Mouse (Mus musculus) cortical plate, adult 2 months (tissue): ENCODE data around the gene Shank3.

Source experiments
- CTCF ChIP-seq: fragments of 200-500 bp; IDR thresholded peaks from 2 replicates; pipeline ENCODE4 v1.5.1; 2011; ENCODE audit warnings: mild to moderate bottlenecking, control low read depth, low read length; ENCODE audit not compliant: insufficient read depth; ENCODE audit errors: extremely low read depth
- POLR2A ChIP-seq: fragments of 200-500 bp; IDR thresholded peaks from 2 replicates; pipeline ENCODE4 v1.6.1; 2011; ENCODE audit warnings: mild to moderate bottlenecking, low read length, control low read depth; ENCODE audit not compliant: insufficient read depth; ENCODE audit errors: extremely low read depth

DNA sequence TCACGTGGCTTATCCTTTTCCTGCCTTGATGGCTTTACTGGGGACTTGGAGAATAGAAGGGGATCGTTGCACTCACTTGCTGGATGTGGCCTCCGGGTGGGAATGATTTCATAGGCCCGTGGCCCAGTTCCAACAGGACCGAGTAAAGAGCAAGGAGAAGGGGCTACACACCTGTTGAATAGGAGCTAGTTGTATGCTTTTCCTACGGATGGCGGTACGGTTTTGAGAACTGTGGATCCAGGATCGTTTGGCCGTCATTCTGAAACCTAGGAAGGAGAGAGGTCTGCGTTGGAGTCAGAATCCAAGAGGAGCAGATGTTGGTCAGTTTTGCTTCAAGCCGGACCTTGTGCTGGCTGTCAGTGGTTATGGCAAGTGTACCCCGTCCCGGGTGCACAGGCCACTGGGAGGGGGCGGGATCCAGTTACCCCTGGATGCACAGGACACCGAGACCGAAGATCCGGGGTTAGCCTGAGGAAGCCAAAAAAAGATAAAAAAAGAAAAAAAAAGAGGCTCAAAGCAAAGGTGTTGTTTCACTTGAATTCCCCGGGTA lies 27.4 kb downstream of the Shank3 start:
- TF ChIP-seq CTCF = no peak
- no peak for TF ChIP-seq POLR2A
